Mouse (Mus musculus) embryonic facial prominence, embryonic 12.5 days (tissue): ENCODE data around the gene Bphl. TPM values are rescaled to one million over a fixed set of nuclear protein-coding genes. Genes with fewer than 3 reads are reported as not detected.

Source experiments
- ATAC-seq: fragments of 200-750 bp; cut with Nextera tagmentation; 2 replicates; pipeline ENCODE4 v1.8.0; 2017; ENCODE audit not compliant: insufficient number of reproducible peaks, insufficient read depth, low FRiP score, low TSS enrichment
- H3K27ac ChIP-seq: fragments of 300-500 bp; sonication (generic); 2 replicates; pipeline ENCODE4 v1.5.1; 2016; ENCODE audit warnings: mild to moderate bottlenecking
- H3K27me3 ChIP-seq: fragments of 300-500 bp; sonication (generic); 2 replicates; pipeline ENCODE4 v1.6.1; 2016; ENCODE audit warnings: mild to moderate bottlenecking, moderate library complexity
- H3K36me3 ChIP-seq: fragments of 300-500 bp; sonication (generic); 2 replicates; pipeline ENCODE4 v1.6.1; 2016; ENCODE audit warnings: mild to moderate bottlenecking
- H3K4me1 ChIP-seq: fragments of 300-500 bp; sonication (generic); 2 replicates; pipeline ENCODE4 v1.6.1; 2016
- H3K4me2 ChIP-seq: fragments of 300-500 bp; sonication (generic); replicated peaks from 2 replicates; pipeline ENCODE4 v1.6.1; 2016; ENCODE audit warnings: mild to moderate bottlenecking, moderate library complexity
- H3K4me3 ChIP-seq: fragments of 300-500 bp; sonication (generic); 2 replicates; pipeline ENCODE4 v1.5.1; 2016; ENCODE audit warnings: mild to moderate bottlenecking
- H3K9ac ChIP-seq: fragments of 300-500 bp; sonication (generic); 2 replicates; pipeline ENCODE4 v1.6.1; 2016; ENCODE audit warnings: mild to moderate bottlenecking, moderate library complexity
- H3K9me3 ChIP-seq: fragments of 300-500 bp; sonication (generic); 2 replicates; pipeline ENCODE4 v1.6.1; 2016; ENCODE audit warnings: mild to moderate bottlenecking, moderate library complexity
- WGBS: fragments of 180-500 bp; shearing (Covaris S2); methylation state at CpG from one replicate; pipeline ENCODE4 v1.1.7; 2016; 5-methylcytosine and 5-hydroxymethylcytosine counted together
- polyA plus RNA-seq: library from polyadenylated mRNA; unstranded; fragments of >200 nt; fragmentation: Nextera tagmentation; extraction: Ambion mirVana; gene quantifications from 2 replicates; pipeline ENCODE4 v1.2.1, GENCODE M21; 2016

The Bphl gene
- polyA plus RNA-seq, 1 experiment from 2014 or later = 43.9 TPM

DNA sequence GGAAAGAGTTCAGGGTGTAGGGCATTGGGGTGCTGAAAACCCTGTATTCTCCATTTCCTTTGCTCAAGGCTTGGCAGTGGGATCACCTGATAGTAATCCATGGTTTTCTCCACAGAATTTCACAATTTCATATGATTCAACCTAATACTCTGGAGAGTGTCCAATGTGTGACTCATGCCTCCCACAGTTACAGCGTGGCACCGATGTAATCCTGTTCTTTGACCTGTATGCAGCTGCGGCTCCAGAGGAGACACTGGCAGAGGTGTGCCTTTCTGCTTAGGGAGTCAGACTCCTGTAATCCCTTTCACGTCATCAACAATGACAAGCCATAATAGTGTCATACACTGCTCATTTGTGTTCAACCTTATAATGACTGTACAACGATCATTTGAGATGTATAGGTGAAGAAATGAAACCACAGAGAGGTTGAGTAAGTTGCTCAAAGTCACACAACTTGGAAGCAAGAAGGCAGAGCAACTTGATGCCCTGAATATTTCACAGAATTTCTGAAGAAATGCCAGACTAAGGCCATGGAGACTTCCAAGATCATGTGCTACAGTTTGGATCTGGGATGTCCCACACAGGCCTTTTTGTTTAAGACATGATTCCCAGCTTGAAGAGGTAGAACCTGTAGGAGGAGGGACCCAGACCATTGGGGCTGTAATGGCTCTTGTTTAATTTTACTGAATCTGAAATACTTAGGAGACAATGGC, 75.1 kb downstream of the Bphl start:
- Histone ChIP-seq H3K4me3 (no peak overlapping the region), H3K4me2 (no peak overlapping the region), H3K9me3 (no peaks in the 10 kb centered on the region), H3K9ac (no peak overlapping the region), H3K27me3 (no peaks in the 10 kb centered on the region), H3K4me1 (no peaks in the 10 kb centered on the region), H3K36me3 (no peaks in the 10 kb centered on the region), H3K27ac (no peak overlapping the region)
- 90% methylated on average over 5 of the region's 5 CpGs for WGBS
- ATAC-seq = no peak

DNA sequence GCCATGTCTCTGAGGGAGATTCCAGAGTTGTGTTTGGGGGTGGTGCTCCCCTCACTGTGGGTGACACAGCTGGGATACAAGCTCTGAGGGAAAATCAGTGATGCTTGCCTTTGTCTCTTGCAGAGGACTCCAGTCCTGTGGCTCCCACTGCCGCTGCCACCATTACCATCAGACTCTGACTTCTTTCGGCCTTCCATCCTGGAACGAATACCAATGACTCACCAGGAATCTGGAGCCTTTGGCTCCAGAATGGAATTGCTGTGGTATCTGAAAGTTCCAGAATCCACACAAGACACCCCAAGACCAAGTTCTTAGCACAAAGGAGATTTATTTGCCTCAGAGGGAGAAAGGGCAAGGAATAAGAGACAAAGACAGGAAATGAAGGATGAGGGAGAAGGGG, 75.7 kb downstream of the Bphl start:
- Histone ChIP-seq H3K27me3 (no peaks in the 10 kb centered on the region), H3K4me1 (no peaks in the 10 kb centered on the region), H3K9me3 (no peaks in the 10 kb centered on the region), H3K9ac (no peak overlapping the region), H3K4me2 (no peak overlapping the region), H3K27ac (no peak overlapping the region), H3K36me3 (no peaks in the 10 kb centered on the region), H3K4me3 (no peak overlapping the region)
- WGBS = 88% methylated on average over 3 of the region's 3 CpGs
- ATAC-seq = no peak

DNA sequence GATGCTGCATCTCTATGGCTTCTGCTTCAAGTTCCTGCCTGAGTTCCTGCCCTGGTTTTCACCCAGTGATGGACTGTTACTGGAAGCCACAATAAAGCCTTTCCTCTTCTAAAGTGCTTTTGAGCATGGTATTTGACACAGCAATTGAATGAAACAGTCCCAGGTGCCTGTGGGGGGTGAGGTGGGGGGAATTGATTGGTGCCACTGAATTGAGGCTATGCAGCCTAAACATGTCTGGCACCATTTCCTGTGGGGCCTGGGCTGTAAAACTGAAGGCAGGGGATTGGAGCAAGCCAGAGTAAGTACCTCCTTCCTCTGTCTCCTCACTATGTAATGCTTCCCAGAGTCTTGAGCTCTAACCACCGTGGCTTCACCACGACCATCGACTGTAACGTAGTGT, 77.3 kb downstream of the Bphl start:
- no peak for ATAC-seq

DNA sequence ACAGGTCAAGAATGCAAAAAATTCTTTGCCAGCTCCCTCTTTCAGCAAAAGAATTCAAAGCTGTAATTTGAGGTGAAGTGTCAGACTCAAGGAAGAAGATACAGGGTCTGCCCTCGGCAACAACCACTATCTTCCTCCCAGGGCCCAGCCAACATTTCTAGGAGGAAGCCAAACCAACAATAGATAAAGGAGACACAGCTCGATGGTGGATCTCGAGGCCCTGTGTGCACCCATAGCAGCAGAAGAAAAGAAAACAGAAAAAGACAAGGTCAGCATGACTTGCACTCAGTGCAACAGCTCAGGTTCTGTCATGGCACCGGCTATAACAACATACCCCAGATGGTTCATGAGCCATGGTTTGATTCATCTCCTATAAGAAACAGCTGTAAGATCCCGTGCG, 79.1 kb downstream of the Bphl start:
- Histone ChIP-seq H3K4me1 (no peaks in the 10 kb centered on the region), H3K27ac (no peak overlapping the region), H3K4me3 (no peak overlapping the region), H3K9me3 (no peaks in the 10 kb centered on the region), H3K27me3 (no peaks in the 10 kb centered on the region), H3K36me3 (no peaks in the 10 kb centered on the region), H3K4me2 (no peak overlapping the region), H3K9ac (no peak overlapping the region)
- ATAC-seq = no peak
- WGBS = 69% methylated on average over 6 of the region's 6 CpGs

More for the DNA sequence above, 77.3 kb downstream of the Bphl start:
- Histone ChIP-seq H3K27me3 (no peaks in the 10 kb centered on the region), H3K36me3 (no peaks in the 10 kb centered on the region), H3K4me2 (no peak overlapping the region), H3K9ac (no peak overlapping the region), H3K9me3 (no peaks in the 10 kb centered on the region), H3K27ac (no peak overlapping the region), H3K4me1 (no peaks in the 10 kb centered on the region), H3K4me3 (no peak overlapping the region)
- 64% methylated on average over 4 of the region's 4 CpGs for WGBS

DNA sequence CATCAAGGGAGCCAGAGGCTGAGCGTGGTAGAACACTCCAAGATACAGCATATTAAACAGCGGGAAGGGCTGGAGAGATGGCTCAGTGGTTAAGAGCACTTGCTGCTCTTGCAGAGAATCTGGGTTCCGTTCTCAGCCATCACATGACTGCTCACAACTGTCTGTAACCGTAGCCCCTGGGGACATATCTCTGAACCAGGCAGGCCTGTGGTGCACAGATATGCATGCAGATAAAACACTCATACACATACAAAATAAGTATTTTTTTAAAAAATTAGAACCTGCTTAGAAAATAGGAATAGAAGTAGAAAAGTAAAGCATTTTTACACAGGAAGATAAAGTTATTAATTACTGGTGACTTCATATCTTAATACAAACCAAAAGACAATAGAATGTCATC, 81.4 kb downstream of the Bphl start:
- Histone ChIP-seq H3K4me1 (no peaks in the 10 kb centered on the region), H3K9me3 (no peaks in the 10 kb centered on the region), H3K9ac (no peak overlapping the region), H3K36me3 (no peaks in the 10 kb centered on the region), H3K27ac (no peak overlapping the region), H3K4me2 (no peak overlapping the region), H3K4me3 (no peak overlapping the region), H3K27me3 (no peaks in the 10 kb centered on the region)
- no peak for ATAC-seq
- WGBS = 79% methylated on average over 4 of the region's 4 CpGs

DNA sequence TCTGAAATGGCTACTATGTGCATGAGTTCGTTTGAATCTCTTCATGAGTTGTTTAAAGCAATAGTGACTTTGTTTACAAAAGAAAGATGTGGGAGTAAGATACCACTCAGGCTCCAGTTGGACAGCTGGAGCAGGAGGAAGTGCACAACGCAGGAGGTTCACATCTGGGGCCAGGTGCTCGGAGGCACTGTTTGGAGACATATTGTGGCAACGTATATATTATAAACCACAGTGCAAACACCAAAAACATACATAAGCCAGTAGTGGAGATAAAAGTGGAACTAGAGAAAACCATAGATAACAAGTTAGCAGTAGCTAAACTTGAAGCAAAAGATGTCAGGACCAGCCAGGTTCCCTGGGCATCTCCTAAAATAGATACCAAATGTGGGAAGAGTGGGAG, 82.0 kb downstream of the Bphl start:
- Histone ChIP-seq H3K4me2 (no peak overlapping the region), H3K4me3 (no peak overlapping the region)
- ATAC-seq = no peak

DNA sequence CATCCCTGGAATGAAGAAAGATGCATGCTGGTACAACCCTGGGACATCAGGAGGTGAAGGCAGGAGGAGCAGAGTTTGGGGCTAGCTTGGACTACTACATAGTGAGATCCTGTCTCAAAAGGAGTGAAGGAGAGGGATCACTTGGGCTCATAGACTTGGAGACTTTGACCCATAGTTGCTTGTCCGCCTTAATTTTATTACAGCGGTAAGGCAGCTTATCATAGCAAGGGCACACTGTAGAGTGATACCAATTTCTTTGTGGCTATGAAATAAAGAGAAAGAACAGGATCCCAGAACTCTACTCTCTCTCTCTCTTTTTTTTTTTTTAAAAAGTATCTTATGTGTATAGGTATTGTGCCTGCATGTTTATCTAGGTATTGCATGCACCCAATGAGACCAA, 83.1 kb downstream of the Bphl start:
- Histone ChIP-seq H3K9me3 (no peaks in the 10 kb centered on the region), H3K27ac (no peak overlapping the region), H3K4me2 (no peak overlapping the region), H3K4me3 (no peak overlapping the region), H3K9ac (no peak overlapping the region), H3K27me3 (no peaks in the 10 kb centered on the region), H3K36me3 (0 out of 2 replicates have a peak, but pooled peaks cover 5% of the 10 kb centered on the region), H3K4me1 (peaks cover 5% of the 10 kb centered on the region; the same call in 1 of the 2 replicates)
- WGBS = 96% methylated on average over 2 of the region's 2 CpGs
- no peak for ATAC-seq

More for the DNA sequence above, 82.0 kb downstream of the Bphl start:
- H3K27ac ChIP-seq = no peak overlapping the region
- no peaks in the 10 kb centered on the region for H3K4me1 ChIP-seq
- H3K27me3 ChIP-seq = no peaks in the 10 kb centered on the region
- no peaks in the 10 kb centered on the region for H3K9me3 ChIP-seq
- H3K9ac ChIP-seq = no peak overlapping the region
- 61% methylated on average over 4 of the region's 4 CpGs for WGBS
- no peaks in the 10 kb centered on the region for H3K36me3 ChIP-seq

Other genes with a start within 250 kb of the Bphl start
- gene Serpinb6e, start 194.2 kb upstream of the Bphl start, polyA plus RNA-seq = not detected in 2 replicates
- gene Serpinb6c, start 131.9 kb upstream of the Bphl start, polyA plus RNA-seq = 0.34 and 0.42 TPM in 2 replicates
- 15.5 and 15.8 TPM in 2 replicates for gene Nqo2, start 72.9 kb upstream of the Bphl start, polyA plus RNA-seq
- gene Ripk1, start 35.2 kb upstream of the Bphl start, polyA plus RNA-seq = 16.4 and 16.5 TPM in 2 replicates
- 57.0 and 61.2 TPM in 2 replicates for gene Serpinb6a, start 34.8 kb upstream of the Bphl start, polyA plus RNA-seq
- 162 and 188 TPM in 2 replicates for gene Tubb2a, start 40.4 kb downstream of the Bphl start, polyA plus RNA-seq
- 66.5 and 77.7 TPM in 2 replicates for gene Tubb2b, start 92.9 kb downstream of the Bphl start, polyA plus RNA-seq
- gene Psmg4, start 125.4 kb downstream of the Bphl start, polyA plus RNA-seq = 111 TPM in 2 replicates